Mouse (Mus musculus) adrenal gland, adult 8-10 months (tissue): ENCODE measurements around the gene Plxnd1. TPM values are rescaled to one million over a fixed set of nuclear protein-coding genes. Genes with fewer than 3 reads are reported as not detected.

Experiments used
- DNase-seq: peaks from one replicate; pipeline ENCODE4 v3.0.0; 2022
- total RNA-seq, 4 experiments: library from RNA; stranded (reverse); gene quantifications; 2 replicates each; pipeline ENCODE4 v1.2.4; 2022

Gene Plxnd1
- total RNA-seq, 4 experiments from 2014 or later = 176 to 243 (median 208) TPM

DNA sequence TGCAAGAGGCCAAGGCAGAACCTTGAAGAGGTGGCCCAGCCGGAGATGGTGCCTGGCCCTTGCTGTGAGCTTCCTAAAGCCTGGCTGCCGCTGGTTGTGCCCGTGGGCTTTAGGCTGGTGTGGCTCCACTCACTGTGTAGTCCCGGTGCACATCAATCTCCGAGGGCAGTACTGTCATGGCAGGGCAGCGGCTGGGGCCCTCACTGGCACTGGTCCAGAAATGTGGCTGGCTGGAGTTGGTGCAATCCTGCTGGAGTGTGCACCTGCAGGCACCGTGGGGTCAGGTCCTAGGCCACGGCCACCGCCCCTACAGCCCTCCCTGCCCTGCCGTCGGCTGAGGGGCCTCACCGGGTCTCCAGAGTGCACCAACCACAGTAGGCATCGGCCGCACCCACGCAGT lies 17.0 kb downstream of the Plxnd1 start:
- no peak for DNase-seq

DNA sequence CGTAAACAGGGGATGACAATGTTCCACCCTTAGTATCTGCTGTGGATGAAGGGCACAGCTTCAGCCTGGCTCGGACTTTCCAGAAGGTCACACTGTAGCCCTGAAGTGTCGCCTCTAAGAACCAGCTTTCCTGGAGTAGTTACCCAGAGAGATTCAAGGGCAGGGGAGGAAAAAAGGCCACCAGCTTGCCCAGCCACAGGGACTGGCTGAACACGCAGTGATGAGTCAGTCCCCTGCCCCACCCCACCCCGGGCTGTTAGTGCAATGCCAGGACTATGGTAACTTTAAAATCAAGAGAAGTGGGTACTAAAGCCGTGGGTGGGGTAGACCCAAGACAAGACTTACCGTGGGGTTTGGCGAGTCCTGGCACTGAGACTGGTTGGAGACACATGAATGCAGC lies 19.2 kb downstream of the Plxnd1 start:
- DNase-seq = peak; percentile 76

DNA sequence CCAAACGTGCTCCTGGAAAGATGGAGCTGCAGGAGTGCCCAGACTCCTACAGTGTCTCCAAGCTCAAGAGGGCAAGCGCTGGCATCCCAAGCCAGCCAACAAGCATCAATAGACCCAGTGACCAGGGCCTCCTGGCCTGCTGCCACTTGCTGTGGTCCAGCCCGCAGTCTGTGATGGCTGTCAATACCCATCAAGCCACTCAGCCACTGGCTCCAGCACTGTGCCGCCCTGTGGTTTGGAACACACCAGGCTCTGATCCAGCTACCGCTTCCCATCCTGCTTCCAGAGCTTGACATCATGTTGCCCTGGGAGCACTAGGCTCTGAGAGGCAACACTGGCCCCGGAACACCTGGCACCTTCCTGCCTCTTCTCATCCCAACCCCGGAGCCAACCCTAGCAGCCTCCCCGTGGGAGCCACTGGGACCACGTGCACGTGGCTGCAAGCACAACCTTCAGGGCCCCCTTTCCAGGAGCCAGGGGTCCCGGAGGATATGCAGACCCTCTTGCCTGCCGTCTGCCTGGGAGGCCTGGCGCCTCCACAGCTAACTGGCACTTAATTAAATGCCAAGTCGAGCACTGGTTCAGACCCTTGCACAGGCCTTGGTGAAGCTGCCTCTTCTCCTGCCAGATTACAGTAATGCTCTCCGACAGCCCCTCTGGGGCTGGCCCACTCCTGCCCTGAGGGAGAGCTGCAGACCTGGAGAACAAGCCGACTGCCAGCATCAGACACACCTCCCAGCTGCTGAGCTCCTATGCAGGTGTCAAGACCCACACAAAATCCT lies 20.7 kb downstream of the Plxnd1 start:
- no peak for DNase-seq

DNA sequence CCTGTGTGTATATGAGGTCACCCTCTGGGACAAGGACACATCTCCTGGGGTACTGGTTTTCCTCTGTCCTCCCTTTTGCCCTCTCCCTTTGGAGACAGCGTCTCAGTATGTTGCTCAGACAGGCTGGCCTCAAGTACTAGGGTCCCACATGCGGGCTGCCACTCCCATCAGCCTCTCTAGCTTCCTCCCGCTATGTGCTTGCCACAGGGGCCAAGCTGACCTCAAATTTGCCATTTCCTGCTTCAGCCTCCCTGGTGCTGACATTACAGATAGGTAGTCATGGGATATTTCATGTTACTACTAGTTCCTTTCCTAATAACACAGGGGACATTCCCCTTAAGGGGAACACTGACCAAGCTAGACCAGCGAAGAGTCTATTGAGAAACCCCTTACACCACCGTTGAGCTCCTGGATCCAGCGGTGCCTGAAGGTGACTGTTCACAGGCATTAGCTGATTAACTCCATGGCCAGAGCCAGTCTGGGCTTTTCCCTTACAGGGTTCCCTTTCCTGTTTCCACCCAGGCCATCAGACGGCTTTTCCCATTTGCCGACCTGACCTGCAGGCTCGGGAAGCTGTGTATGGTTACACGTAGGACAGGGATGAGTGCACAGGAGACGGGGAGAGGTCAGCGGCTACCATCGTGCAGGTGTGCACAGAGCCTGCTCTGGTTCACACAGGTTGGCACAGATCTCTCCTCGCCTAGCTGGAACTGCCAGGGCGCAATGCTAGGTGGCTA lies 21.5 kb downstream of the Plxnd1 start:
- no peak for DNase-seq

DNA sequence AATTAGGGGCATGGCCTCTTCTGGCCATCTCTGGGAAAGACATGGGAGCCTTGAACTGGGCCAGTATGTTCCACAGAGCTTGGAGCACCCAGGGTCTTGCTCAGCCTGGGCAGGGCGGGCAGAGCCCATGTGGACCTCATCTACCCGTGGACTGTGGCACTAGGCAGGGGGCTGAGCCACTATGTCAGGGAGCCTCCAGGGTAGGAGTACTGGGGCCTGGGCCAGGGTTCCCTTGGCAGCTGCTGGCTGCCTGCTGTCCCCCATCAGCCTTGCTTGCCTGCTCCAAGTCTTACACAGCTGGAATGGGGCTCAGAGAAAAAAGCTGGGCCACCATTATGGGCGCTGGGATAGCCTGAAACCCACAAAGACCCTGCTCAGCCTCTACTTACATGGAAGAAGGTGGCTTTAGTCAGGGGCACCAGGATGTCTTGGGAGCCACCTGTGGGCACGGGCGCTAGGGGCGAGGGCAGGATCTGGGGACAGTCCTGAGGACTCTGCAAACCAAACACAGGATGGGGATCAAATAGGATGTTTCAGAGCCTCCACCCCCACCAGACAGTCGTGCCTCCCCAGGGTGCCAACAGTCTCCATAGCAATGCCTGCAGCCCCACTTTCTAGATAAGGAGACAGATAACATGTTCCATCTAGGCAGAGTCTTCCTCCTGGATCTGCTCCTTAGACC lies 22.6 kb downstream of the Plxnd1 start:
- no peak for DNase-seq

DNA sequence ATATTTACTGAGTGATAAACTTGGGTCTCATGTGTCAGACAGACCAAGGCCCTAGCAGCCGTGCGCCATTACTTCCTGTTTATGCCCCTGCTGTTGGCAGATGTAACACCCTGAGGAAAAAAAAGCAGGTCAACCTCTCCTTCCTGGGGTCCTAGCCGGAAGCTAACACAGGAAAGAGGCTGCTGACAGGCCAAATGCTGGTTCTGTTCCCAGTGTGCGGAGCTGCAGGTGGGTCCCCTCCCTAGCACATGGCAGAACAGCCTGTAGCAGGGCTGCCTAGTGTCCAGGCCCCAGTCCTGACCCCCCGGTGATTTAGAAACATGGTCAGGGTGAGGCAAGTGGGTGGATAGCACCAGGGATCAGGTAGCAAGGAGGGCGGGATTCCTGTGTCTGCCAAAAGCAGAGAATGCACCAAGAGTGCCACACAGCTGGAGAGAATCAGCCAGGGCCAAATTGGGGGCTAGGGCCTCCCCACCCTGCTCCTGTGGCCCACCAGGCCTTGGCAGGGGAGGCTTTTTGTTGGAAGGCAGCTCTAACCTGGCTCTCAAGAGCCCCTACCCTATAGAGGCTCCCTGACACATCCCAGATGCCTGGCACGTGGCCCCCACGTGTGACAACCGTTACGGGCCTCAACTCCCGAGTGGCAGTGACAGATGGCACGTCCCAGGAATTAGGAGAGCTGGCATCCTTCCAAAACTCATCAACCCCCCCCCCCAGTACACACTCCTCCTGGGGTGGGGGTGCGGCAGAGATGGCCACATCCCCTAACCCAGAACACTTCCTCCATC lies 23.3 kb downstream of the Plxnd1 start:
- DNase-seq = no peak

DNA sequence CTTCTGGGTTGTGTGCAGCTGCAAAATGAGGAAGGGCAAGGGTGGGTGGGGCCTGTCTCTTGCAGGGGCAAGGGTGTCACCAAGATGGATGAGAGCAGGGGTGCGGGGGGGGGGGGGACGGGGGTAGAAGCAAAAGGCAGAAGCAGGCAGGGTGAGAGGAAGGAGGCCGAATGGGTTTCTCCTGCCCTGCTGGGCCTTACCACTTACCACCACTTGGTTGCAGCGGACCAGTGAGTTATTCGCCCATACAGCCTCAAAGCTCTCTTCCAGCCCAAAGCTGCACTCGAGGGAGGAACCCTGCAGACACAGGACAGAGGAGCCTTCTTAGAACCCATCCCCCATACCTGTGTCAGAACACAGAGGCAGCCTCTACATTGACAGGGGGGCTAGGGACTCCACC lies 24.9 kb downstream of the Plxnd1 start:
- DNase-seq = no peak

DNA sequence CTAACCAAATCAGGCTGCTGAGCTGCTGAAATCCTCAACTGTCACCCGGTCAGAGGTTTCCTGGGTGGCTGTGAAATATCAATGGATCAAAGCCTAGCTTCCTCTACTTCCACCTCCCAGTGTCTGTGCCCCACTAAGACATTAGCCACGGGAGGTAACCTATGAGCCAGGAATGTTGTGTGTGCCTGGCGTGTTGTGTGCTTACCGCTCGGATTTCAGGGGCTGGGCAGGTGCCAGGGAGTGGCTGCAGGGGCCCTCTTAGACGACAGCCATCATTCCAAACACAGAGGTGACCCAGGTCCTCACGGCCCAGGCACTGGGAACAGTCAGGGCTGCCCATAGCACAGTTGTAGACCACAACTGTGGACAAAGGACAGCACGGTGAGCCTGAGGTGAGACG lies 25.7 kb downstream of the Plxnd1 start:
- DNase-seq = no peak

DNA sequence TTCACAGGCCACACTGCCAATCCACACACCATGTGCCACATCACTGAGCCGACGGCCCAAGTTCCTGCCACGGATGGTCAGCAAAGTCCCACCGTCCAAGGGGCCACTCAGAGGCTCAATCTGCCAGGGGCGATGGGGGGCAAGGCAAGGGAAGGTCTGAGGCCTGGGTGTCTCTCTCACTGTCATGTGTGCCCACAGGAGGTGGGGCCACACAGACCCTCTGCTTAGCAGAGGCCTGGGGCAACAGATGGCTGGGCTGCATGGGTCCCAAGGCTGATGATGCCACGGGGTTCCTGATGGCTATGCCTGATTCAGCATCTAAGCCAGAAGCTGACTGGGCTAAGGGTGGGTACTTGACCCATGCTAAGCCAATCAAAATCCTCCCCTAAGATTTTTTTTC lies 26.1 kb downstream of the Plxnd1 start:
- DNase-seq = no peak

DNA sequence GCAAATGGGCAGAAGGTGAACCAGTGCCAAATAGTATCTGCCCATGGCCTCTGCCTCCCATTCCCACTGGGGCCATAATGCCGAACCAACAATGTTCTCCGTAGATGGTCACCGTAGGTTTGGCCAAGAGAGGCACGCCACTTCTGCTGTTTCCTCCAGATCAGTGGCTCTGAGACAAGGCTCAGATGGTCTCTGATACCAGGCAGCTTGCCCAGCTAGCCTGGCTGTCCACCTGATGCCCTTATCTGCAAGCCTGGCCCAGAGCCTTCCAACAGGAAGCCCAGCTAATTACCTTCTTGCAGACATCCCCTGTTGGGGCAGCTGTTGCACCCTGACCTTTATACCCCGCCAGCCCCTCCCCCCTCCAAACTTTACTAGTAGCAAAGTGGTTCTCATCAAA lies 26.7 kb downstream of the Plxnd1 start:
- DNase-seq = no peak

DNA sequence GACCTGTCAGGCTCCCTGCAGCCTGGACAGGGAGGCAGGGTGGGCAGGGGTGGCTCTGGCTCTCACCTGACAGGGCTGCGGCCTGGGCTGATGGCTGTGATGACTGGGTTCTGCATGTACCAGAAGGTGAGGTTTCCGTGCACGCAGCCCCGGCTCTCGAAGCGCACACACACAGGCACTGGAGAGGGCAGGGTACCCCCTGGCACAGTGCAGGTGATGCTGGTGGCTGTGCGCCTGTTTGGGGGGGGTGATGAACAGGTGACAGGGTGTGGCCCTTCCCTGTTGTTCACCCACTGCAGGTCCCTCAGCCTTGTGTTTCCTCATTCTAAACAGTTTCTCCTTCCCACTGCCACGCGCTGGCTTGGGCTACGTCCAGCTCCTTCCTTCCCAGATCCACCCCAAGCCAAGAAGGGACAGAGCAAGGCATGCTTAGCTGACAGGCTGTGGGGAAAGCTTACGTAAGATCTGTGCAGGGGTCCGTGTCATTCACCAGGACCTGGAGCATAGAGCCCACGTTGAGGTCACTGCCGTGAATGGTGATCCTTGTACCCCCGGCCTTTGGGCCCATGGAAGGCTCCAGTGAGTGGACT lies 27.4 kb downstream of the Plxnd1 start:
- no peak for DNase-seq

DNA sequence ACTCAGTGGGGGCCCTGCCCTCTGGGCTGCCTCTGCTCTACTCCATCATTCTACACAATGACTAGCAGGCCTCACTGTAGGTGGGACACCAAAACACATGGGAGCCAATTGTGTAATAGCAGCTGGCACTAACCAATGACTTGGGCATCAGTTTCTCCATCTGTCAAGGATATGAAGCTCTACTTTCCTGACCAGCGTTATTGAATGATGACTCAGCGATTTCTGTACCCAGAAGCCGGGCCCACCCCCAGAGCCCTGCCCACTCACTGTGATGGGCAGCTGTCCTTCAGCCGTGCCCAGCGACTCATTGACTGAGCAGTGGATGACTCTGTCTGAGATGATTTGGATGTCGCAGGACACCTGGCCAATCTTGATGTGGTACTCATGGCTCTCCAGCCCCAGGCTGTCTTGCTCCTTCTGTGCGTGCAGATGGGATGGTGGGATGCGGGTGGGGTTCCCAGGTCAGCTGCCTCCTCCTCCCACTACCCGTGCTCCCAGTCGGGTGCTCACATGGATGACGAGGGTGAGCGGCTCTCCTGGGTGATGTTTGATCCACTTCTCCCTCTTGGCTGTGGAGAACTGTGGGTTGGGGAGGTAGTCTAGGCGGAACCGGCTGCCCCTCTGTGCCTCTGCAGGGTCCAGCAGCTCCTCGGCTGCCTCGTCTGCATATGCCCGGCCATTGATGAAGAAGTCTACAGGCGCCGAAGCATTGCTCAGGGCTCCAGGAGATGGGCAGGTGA lies 28.4 kb downstream of the Plxnd1 start:
- DNase-seq = no peak

DNA sequence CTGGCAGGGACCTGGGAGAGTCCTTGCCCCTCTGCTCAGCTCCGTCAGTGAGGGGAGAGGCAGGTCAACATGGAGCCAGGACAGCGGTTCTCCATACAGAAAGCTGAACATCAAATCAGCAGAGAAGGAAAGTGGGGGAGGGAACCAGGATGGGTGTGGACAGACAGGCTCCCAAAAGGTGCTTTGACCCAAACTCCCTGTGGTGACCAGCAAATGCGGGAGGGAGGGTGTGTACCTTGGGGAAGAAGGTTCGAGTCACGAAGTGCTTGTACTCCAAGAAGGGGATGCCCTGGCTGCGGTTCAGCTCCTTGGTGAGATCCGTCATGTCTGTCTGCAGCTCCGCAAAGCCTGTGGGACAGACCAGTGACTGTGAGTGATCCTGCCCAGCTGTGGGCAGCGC lies 31.1 kb downstream of the Plxnd1 start:
- no peak for DNase-seq

DNA sequence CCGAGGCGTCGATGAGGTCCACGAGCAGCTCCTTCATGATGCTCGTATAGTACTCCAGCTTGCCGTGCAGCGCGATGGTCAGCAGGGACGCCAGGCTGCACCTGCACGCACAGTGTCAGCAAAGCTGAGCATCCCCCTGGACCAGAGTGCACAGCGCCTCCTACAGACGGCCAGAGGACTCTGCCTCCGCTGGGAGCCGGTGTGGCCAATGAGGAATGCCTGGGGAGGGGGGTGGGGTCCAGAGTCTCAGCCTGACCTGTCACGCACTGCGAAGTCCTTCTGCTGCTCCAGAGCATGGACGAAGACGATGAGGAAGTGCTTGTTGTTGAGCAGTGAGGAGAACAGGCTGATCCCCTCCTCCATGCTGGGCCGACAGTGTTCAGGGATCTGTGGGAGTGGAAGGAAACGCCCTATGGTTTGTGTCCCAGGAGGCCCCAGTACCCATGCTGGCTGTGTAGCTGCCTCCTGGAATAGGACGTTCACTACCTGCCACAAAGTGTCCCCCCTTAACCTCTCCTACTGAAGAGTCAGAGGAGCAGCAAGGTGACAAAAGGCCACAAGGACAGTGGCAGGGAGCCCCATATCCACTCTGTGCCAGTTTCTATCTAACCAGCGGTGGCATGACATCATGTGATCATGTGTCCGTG lies 32.2 kb downstream of the Plxnd1 start:
- no peak for DNase-seq

DNA sequence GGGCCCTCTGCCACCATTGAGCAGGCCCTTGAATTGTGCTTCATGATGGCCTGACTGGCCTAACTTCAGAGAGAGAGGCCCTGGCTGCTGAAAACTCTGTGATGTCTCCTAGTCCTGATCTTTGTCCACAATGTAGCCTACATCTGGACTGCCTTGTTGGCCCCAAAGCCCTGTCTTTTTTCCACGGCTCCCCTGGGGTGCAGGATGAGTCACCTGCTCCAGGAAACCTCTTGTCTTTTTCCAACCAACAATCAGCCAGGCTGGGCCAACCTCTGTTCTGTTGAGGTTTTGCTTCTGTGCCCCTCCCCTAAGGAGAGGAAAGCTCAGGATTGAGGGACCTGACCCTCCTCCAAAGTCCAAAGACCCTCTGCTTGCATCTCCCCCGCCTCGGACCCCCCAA lies 33.1 kb downstream of the Plxnd1 start:
- DNase-seq = no peak

DNA sequence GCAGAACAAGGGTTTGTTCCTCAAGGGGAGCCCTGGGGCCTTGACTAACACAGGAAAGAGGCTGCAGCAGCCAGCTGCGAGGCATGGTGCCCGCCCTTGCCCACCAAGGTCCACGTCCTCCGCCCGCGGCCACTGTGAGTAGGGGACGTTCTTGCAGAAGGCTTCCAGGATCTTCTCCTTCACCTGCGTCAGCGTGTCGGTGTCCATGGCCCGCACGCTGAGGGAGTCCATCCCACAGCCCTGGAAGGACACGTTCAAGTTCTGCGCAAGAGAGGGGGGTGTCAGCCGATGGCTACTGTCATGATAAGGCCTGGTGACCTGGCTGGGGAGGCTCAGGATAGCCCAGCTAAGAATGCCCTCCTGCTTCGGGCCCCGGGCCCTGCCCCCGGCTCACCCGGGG lies 34.5 kb downstream of the Plxnd1 start:
- DNase-seq = no peak

DNA sequence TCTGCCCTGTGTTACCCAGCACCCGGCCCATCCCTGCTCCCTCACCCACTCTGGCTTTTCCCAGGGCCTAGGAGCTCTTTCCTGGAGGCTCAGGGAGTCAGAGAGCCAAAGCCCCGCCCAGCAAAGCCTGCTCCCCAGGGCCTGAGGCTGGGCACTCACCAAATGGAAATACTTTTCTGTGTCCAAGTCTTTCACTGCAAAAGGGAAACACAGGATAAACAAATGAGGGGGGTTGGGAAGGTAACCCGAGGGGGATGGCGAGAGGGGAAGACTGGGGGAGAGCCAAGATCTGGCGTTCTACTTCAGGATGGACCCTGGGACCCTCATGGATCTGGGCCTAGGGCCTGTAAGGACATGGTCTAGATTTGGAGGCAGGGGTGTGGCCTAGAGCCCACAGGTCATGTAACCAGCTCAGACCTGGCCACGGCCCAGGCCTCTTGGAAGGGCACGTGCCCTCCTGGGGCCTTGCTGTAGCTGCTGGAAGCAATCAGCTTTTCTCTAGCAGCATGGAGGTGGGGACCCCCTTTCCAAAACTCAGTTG lies 35.6 kb downstream of the Plxnd1 start:
- peak; percentile 81 for DNase-seq

DNA sequence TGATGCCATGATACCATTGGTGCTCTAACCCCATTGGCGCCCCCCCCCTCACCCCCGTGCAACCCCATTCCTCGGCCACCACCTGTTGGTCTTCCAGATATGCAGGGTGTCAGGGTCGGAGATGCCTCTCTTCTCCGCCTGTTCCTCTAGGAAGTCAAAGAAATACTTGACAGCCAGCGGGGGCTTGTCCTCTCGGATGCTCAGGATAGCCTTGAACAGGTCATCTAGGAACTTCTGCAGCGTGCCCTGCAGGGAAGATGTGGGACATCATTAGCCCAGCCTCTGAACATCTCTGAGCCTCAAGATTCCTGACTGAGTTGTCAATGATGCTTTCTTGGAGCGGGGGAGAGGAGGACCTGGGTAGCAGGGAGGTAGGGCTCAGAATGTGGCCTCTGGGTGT lies 36.4 kb downstream of the Plxnd1 start:
- no peak for DNase-seq

DNA sequence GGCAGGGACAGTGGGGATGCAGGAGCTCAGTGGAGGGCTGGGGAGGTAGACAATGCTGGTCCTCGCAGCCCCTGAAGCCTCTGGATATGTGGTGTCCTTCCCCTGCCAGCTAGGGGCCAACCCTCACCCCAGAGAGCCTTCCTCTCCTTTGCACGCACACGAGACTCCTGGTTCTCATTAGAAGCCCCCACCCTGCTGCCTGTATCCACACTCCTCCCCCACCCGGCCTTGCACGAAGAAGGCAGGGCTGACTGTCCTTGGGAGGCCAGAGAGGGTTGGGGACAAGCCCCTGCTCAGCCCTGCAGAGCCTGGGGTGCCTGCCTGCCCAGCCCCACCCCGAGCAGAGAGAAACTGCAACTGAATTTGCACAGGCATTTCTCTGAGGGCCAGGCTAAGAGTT lies 37.1 kb downstream of the Plxnd1 start:
- DNase-seq = no peak

DNA sequence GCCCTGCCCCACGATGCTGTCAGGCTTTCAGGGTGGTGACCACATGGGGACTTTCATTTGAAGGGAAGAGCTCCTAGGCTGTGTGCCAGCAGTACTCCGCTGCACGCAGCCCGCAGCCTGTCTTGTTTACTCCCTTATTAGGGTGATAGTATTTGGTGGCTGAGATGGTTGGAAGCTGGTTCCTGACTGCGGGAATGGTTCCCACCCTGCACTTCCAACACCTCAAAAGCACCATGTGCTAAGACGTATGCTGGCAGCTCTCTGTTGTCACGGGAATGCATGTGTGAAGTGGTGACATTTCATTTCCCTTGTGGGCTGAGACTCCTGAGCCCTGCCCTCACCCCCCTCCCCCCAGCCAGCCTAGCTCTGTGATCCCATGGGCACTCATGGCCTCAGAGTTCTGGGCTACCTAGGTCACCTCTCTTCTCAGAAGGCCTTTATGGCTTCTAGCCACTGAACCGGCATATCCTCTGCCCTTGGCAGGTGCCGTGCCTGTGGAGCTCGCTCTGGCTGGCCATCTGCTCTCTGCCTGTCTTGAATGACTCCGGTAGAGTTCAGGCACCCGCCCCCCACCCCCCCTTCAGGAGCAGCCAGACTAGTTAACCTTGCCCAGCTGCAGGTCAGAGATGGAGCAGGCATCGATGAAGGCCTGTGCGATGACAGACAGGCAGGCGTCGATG lies 37.7 kb downstream of the Plxnd1 start:
- no peak for DNase-seq
